Mouse (Mus musculus) stomach, postnatal 0 days (tissue): Measurements from ENCODE around the gene Prl6a1. TPM values are rescaled to one million over a fixed set of nuclear protein-coding genes. Genes with fewer than 3 reads are reported as not detected.

Experiments used
- ATAC-seq: fragments of 200-750 bp; cut with Nextera tagmentation; 2 replicates; pipeline ENCODE4 v1.8.0; 2017; ENCODE audit not compliant: low FRiP score, low TSS enrichment
- DNase-seq: peaks from one replicate; pipeline ENCODE4 v3.0.0-alpha.2; 2016; ENCODE audit warnings: low spot score
- H3K27ac ChIP-seq: fragments of 300-500 bp; sonication (generic); replicated peaks from 2 replicates; pipeline ENCODE4 v1.5.1; 2014; ENCODE audit warnings: mild to moderate bottlenecking, control low read depth
- H3K27me3 ChIP-seq: fragments of 300-500 bp; sonication (generic); 2 replicates; pipeline ENCODE4 v1.6.1; 2014; ENCODE audit warnings: low read length; ENCODE audit not compliant: control insufficient read depth, insufficient read depth
- H3K36me3 ChIP-seq: fragments of 300-500 bp; sonication (generic); 2 replicates; pipeline ENCODE4 v1.6.1; 2014; ENCODE audit warnings: low read length, mixed read lengths; ENCODE audit not compliant: control insufficient read depth, insufficient read depth
- H3K4me1 ChIP-seq: fragments of 300-500 bp; sonication (generic); replicated peaks from 2 replicates; pipeline ENCODE4 v1.6.1; 2014; ENCODE audit warnings: antibody characterized with exemption; ENCODE audit not compliant: control insufficient read depth, insufficient read depth
- H3K4me2 ChIP-seq: fragments of 300-500 bp; sonication (generic); replicated peaks from 2 replicates; pipeline ENCODE4 v1.6.1; 2014; ENCODE audit warnings: low read depth, mild to moderate bottlenecking, control low read depth, moderate library complexity
- H3K4me3 ChIP-seq: fragments of 300-500 bp; sonication (generic); 2 replicates; pipeline ENCODE4 v1.5.1; 2014; ENCODE audit warnings: low read depth, low read length, control low read depth
- H3K9ac ChIP-seq: fragments of 300-500 bp; sonication (generic); 2 replicates; pipeline ENCODE4 v1.6.1; 2014; ENCODE audit warnings: mild to moderate bottlenecking, low read length, control low read depth, mixed read lengths
- H3K9me3 ChIP-seq: fragments of 300-500 bp; sonication (generic); 2 replicates; pipeline ENCODE4 v1.6.1; 2016; ENCODE audit warnings: low read length; ENCODE audit not compliant: control insufficient read depth
- CTCF ChIP-seq: IDR thresholded peaks from 2 replicates; pipeline ENCODE4 v1.5.1; 2016; ENCODE audit warnings: antibody characterized with exemption, low read depth, mild to moderate bottlenecking, moderate library complexity
- EP300 ChIP-seq: optimal IDR thresholded peaks from 2 replicates; pipeline ENCODE3; 2016; ENCODE audit warnings: antibody characterized with exemption
- WGBS: fragments of 180-500 bp; shearing (Covaris S2); extraction: QIAGEN DNeasy Blood & Tissue Kit; methylation state at CpG from one replicate; pipeline ENCODE4 v1.1.7; 2014; 5-methylcytosine and 5-hydroxymethylcytosine counted together
- polyA plus RNA-seq: library from polyadenylated mRNA; unstranded; fragments of >200 nt; fragmentation: Nextera tagmentation; extraction: Ambion mirVana; gene quantifications from 2 replicates; pipeline ENCODE4 v1.2.1, GENCODE M21; 2015

The Prl6a1 gene
- polyA plus RNA-seq: not detected in 2 replicates

DNA sequence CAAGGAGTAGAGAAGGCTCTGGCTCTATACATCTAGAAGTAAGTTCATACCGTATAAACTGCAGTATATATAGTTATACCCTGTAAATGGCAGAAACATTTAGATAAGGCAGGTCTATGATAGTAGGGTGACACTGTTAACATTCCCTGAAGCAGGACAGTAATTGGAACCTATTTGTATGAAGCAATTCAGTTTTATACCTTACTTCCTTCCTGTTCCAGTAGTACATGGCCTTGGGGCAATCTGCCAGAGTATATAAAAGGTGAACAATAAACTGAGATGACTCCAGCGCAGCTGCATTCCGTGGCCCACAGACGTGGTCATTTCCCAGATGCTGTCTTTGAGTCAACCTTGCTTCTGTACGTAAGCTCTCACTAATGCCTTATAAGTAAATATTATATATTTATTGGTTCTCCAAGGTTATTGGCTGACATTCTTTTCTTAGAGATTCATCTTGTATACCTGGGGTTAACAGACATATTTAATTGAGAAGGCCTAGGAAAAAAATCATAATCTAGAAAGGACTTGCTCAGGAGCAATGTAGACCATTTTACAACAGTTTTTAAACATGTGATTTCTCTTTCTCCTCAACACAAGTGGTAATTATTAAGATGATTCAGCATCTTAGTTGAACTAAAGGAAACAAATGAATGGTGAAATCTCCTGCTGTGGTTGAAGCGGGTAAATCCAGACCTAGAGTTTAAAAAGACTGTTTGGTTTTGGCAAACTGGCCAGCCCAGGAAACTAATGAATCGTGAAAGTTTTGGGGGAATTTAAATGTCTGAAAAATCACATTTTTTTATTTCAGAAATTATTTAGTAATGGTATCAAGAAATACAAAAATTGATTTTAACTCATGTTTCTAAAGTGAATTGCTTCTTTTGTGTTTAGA lies at the start of gene Prl6a1:
Gene Prl6a1 (plus strand): TSS at position 294 of the 892 bp plus-strand sequence.
- Histone ChIP-seq H3K9ac (no peak within 1 kb of the TSS), H3K4me1 (no peaks in the 10 kb centered on the region), H3K9me3 (no peaks in the 10 kb centered on the region), H3K27ac (no peak within 1 kb of the TSS), H3K36me3 (no peaks in the 10 kb centered on the region), H3K27me3 (no peaks in the 10 kb centered on the region), H3K4me3 (no peak within 1 kb of the TSS), H3K4me2 (no peak within 1 kb of the TSS)
- DNase-seq (no peak), ATAC-seq (no peak)
- WGBS: 65% methylated on average over 7 of the region's 7 CpGs
- no peak for TF ChIP-seq EP300
- no peak for TF ChIP-seq CTCF

DNA sequence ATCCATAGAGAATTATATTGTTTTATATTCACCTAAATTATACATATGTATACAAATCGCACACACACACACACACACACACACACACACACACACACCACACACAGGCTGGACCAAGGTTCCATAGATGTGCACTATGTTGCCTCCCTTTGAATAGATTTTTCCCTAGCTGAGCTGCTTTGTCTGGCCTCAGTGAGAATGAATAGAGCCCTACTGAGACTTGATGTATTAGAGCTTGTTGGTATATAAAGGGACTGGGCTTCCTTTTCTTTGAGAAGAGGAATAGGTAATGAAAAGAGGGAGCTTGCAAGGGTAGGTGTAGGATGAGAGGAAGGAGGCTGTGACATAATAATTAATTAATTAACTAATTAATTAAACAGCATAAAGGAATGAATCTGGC lies 22.6 kb downstream of the Prl6a1 start:
- Histone ChIP-seq H3K4me3 (no peak overlapping the region), H3K27me3 (no peaks in the 10 kb centered on the region), H3K27ac (no peak overlapping the region), H3K36me3 (no peaks in the 10 kb centered on the region), H3K9ac (no peak overlapping the region), H3K4me1 (no peaks in the 10 kb centered on the region), H3K4me2 (no peak overlapping the region), H3K9me3 (no peaks in the 10 kb centered on the region)
- WGBS: 94% methylated on average over 1 of the region's 1 CpGs
- ATAC-seq: no peak
- DNase-seq: no peak
- TF ChIP-seq EP300 (no peak), CTCF (no peak)

- DNase-seq (no peak), ATAC-seq (no peak; the same call in 1 of the 2 replicates)
- Histone ChIP-seq H3K27me3 (no peaks in the 10 kb centered on the region), H3K36me3 (no peaks in the 10 kb centered on the region), H3K9me3 (no peaks in the 10 kb centered on the region), H3K4me2 (no peak overlapping the region), H3K4me1 (no peaks in the 10 kb centered on the region), H3K9ac (no peak overlapping the region), H3K4me3 (no peak overlapping the region), H3K27ac (no peak overlapping the region)
- WGBS: 34% methylated on average over 3 of the region's 3 CpGs
- TF ChIP-seq EP300 (no peak), CTCF (no peak)
Observed at GRCm38 (mm10) chr13:27342733-27343275, 30.4 kb downstream of the Prl6a1 start.

GRCm38 (mm10) chr13:27345373-27345772 lies 32.9 kb downstream of the Prl6a1 start, which contains the start of gene Prl8a2:
Prl8a2 (plus strand) TSS chr13:27345673.
- no peaks in the 10 kb centered on the region for H3K36me3 ChIP-seq
- H3K9me3 ChIP-seq: no peaks in the 10 kb centered on the region
- DNase-seq: no peak
- no peak for ATAC-seq
- WGBS: 78% methylated on average over 2 of the region's 2 CpGs
- TF ChIP-seq EP300: no peak
- H3K4me3 ChIP-seq: no peak within 1 kb of the TSS
- H3K4me2 ChIP-seq: no peak within 1 kb of the TSS
- H3K4me1 ChIP-seq: no peaks in the 10 kb centered on the region
- no peaks in the 10 kb centered on the region for H3K27me3 ChIP-seq
- no peak within 1 kb of the TSS for H3K27ac ChIP-seq
- no peak within 1 kb of the TSS for H3K9ac ChIP-seq

Other genes starting within 250 kb of the Prl6a1 start
- not detected in 2 replicates for gene Prl3d1, start 218.4 kb upstream of the Prl6a1 start, polyA plus RNA-seq
- not detected in 2 replicates for gene Prl3d2, start 190.9 kb upstream of the Prl6a1 start, polyA plus RNA-seq
- not detected in 2 replicates for gene Prl3d3, start 155.8 kb upstream of the Prl6a1 start, polyA plus RNA-seq
- not detected in 2 replicates for gene Prl3c1, start 116.0 kb upstream of the Prl6a1 start, polyA plus RNA-seq
- gene Prl3b1, start 70.8 kb upstream of the Prl6a1 start, polyA plus RNA-seq: not detected in 2 replicates
- gene Prl3a1, start 53.2 kb upstream of the Prl6a1 start, polyA plus RNA-seq: not detected in 2 replicates
- not detected in 2 replicates for gene Prl8a2, start 33.0 kb downstream of the Prl6a1 start, polyA plus RNA-seq
- gene Prl2b1, start 78.2 kb downstream of the Prl6a1 start, polyA plus RNA-seq: not detected in 2 replicates
- gene Prl8a6, start 126.1 kb downstream of the Prl6a1 start, polyA plus RNA-seq: not detected in 2 replicates
- not detected in 2 replicates for gene Prl8a8, start 200.6 kb downstream of the Prl6a1 start, polyA plus RNA-seq